ENCODE assay signal across 25 mouse cellular contexts in the genomic region with DNA sequence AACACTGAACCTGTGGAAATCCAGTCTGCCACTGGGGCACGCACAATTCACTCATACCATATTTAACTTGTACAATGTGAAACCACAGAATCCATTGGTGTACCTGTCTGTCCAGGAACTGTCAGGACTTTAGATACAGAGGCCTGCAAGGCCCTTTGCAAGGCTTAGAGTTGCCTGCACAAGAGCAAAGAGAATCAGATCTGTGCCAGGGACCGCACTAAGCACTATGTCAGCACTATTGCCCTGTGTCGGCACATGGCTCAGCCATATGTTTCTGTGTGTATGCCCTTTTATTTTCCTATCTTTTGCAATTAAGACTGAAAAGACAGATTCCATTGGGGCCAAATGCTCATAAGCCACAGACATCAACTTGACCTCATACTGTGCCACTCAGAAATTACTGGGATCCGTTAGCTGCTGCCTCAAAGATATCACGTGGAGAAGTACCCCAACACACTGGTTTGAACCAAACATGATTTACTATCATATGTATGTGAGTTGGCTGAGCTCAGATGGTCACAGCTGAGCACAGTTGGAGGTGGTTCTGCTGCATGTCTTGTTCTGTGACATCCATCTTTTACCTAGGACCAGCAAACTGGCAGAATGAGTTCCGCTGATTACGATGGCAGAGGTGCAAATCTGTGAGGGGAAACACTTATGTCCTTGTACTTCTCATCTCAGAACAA.
DNase-seq lines count a peak whose midpoint lies in the region; ATAC-seq lines count a peak whose summit lies in the region.
"Had no signal": no experiment of that assay in that cellular context is flagged by ENCODE, and none has a peak within 500 bp of the region (broad histone marks: within the 10 kb centered on the region; RNA-seq: fewer than 3 reads in every experiment).

No protein-coding gene starts in this region.

- no peak overlapping the region for H3K9ac ChIP-seq in hindbrain, embryonic 13.5 days
- no peak overlapping the region for H3K9ac ChIP-seq in hindbrain, embryonic 16.5 days (ENCODE audit: low read depth, low read length)
- no peak overlapping the region for H3K9ac ChIP-seq in hindbrain, embryonic 12.5 days
- H3K9ac ChIP-seq in neural tube, embryonic 14.5 days (replicated peaks; ENCODE audit: low read depth, low read length) = no peak overlapping the region
- no peak overlapping the region for H3K9ac ChIP-seq in neural tube, embryonic 15.5 days (replicated peaks)
- H3K9ac ChIP-seq: embryonic facial prominence, embryonic 13.5 days; forebrain, embryonic 12.5 days; forebrain, embryonic 15.5 days; heart, embryonic 12.5 days; heart, embryonic 15.5 days had no signal

- no peaks in the 10 kb centered on the region for H3K27me3 ChIP-seq in hindbrain, embryonic 13.5 days
- no peaks in the 10 kb centered on the region for H3K27me3 ChIP-seq in hindbrain, embryonic 10.5 days (ENCODE audit: insufficient read depth, poor library complexity, severe bottlenecking)
- H3K27me3 ChIP-seq in hindbrain, embryonic 16.5 days (replicated peaks; ENCODE audit: control insufficient read depth, insufficient read depth, low read length) = no peaks in the 10 kb centered on the region
- no peaks in the 10 kb centered on the region for H3K27me3 ChIP-seq in hindbrain, embryonic 12.5 days
- H3K27me3 ChIP-seq in neural tube, embryonic 14.5 days (ENCODE audit: control insufficient read depth, insufficient read depth, low read length) = no peaks in the 10 kb centered on the region
- H3K27me3 ChIP-seq in neural tube, embryonic 15.5 days (replicated peaks) = no peaks in the 10 kb centered on the region
- H3K27me3 ChIP-seq: embryonic facial prominence, embryonic 13.5 days; forebrain, embryonic 12.5 days; forebrain, embryonic 15.5 days; heart, embryonic 12.5 days; heart, embryonic 15.5 days had no signal

- no peak overlapping the region for H3K4me2 ChIP-seq in hindbrain, embryonic 13.5 days
- H3K4me2 ChIP-seq in hindbrain, embryonic 16.5 days (ENCODE audit: low read length) = no peak overlapping the region
- no peak overlapping the region for H3K4me2 ChIP-seq in hindbrain, embryonic 12.5 days (replicated peaks)
- H3K4me2 ChIP-seq in neural tube, embryonic 14.5 days (ENCODE audit: low read depth, low read length) = no peak overlapping the region
- H3K4me2 ChIP-seq in neural tube, embryonic 15.5 days = no peak overlapping the region
- H3K4me2 ChIP-seq: embryonic facial prominence, embryonic 13.5 days; forebrain, embryonic 12.5 days; forebrain, embryonic 15.5 days; heart, embryonic 12.5 days; heart, embryonic 15.5 days had no signal

- WGBS in hindbrain, embryonic 13.5 days = 88% methylated on average over 7 of the region's 7 CpGs
- WGBS in hindbrain, embryonic 10.5 days = 95% methylated on average over 7 of the region's 7 CpGs
- 75% methylated on average over 7 of the region's 7 CpGs for WGBS in hindbrain, embryonic 16.5 days
- 89% methylated on average over 7 of the region's 7 CpGs for WGBS in hindbrain, embryonic 12.5 days
- WGBS in neural tube, embryonic 14.5 days = 78% methylated on average over 7 of the region's 7 CpGs
- WGBS in neural tube, embryonic 15.5 days = 69% methylated on average over 7 of the region's 7 CpGs

- peak; percentile 54; the same call in 1 of the 2 replicates for ATAC-seq in hindbrain, embryonic 13.5 days (ENCODE audit: low FRiP score)
- peak; percentile 67 for ATAC-seq in hindbrain, embryonic 16.5 days
- no peak for ATAC-seq in hindbrain, embryonic 12.5 days (ENCODE audit: low FRiP score)
- peak; percentile 61; the same call in 1 of the 2 replicates for ATAC-seq in neural tube, embryonic 14.5 days (ENCODE audit: low read depth)
- peak; percentile 66 for ATAC-seq in neural tube, embryonic 15.5 days (ENCODE audit: low FRiP score)
- ATAC-seq: CD4-positive, CD25-positive, alpha-beta regulatory T cell, adult 4 months; forebrain, embryonic 15.5 days; intestine, postnatal 0 days had no signal

- H3K9me3 ChIP-seq in hindbrain, embryonic 13.5 days = no peaks in the 10 kb centered on the region
- H3K9me3 ChIP-seq in hindbrain, embryonic 10.5 days = no peaks in the 10 kb centered on the region
- no peaks in the 10 kb centered on the region for H3K9me3 ChIP-seq in hindbrain, embryonic 16.5 days (ENCODE audit: control insufficient read depth, low read length)
- no peaks in the 10 kb centered on the region for H3K9me3 ChIP-seq in hindbrain, embryonic 12.5 days (replicated peaks)
- H3K9me3 ChIP-seq in neural tube, embryonic 14.5 days (ENCODE audit: control insufficient read depth, low read length) = no peaks in the 10 kb centered on the region
- no peaks in the 10 kb centered on the region for H3K9me3 ChIP-seq in neural tube, embryonic 15.5 days (replicated peaks)
- H3K9me3 ChIP-seq: embryonic facial prominence, embryonic 10.5 days; embryonic facial prominence, embryonic 13.5 days; forebrain, embryonic 12.5 days; forebrain, embryonic 15.5 days; heart, embryonic 12.5 days; heart, embryonic 15.5 days had no signal

- H3K27ac ChIP-seq in hindbrain, embryonic 13.5 days = no peak overlapping the region
- no peak overlapping the region for H3K27ac ChIP-seq in hindbrain, embryonic 10.5 days
- no peak overlapping the region for H3K27ac ChIP-seq in hindbrain, embryonic 16.5 days (ENCODE audit: low read depth, low read length)
- H3K27ac ChIP-seq in hindbrain, embryonic 12.5 days = no peak overlapping the region
- H3K27ac ChIP-seq in neural tube, embryonic 14.5 days (ENCODE audit: low read depth, low read length) = no peak overlapping the region
- no peak overlapping the region for H3K27ac ChIP-seq in neural tube, embryonic 15.5 days (replicated peaks)
- H3K27ac ChIP-seq: embryonic facial prominence, embryonic 10.5 days; embryonic facial prominence, embryonic 13.5 days; forebrain, embryonic 12.5 days; forebrain, embryonic 15.5 days; heart, embryonic 15.5 days had no signal

- DNase-seq in hindbrain, embryonic 10.5 days (ENCODE audit: low spot score) = no peak
- DNase-seq: adrenal gland, adult 2 months; adrenal gland, postnatal 14 days; cerebellum, adult 11 months; cerebellum, adult 8-10 months; cerebellum, postnatal 36 days; embryo, embryonic 11 days; gastrocnemius, postnatal 25 days; heart, adult 18-20 months; heart, postnatal 10 days; heart, postnatal 36 days had no signal

- H3K4me3 ChIP-seq in hindbrain, embryonic 13.5 days = no peak overlapping the region
- H3K4me3 ChIP-seq in hindbrain, embryonic 10.5 days = no peak overlapping the region
- H3K4me3 ChIP-seq in hindbrain, embryonic 16.5 days (ENCODE audit: low read length) = no peak overlapping the region
- H3K4me3 ChIP-seq in hindbrain, embryonic 12.5 days = no peak overlapping the region
- no peak overlapping the region for H3K4me3 ChIP-seq in neural tube, embryonic 14.5 days (ENCODE audit: low read depth, low read length)
- no peak overlapping the region for H3K4me3 ChIP-seq in neural tube, embryonic 15.5 days (replicated peaks)
- H3K4me3 ChIP-seq: embryonic facial prominence, embryonic 10.5 days; embryonic facial prominence, embryonic 13.5 days; erythroblast, embryonic 14.5 days; forebrain, embryonic 12.5 days; forebrain, embryonic 15.5 days; heart, embryonic 12.5 days; heart, embryonic 15.5 days had no signal

- no peaks in the 10 kb centered on the region for H3K36me3 ChIP-seq in hindbrain, embryonic 13.5 days
- H3K36me3 ChIP-seq in hindbrain, embryonic 10.5 days = no peaks in the 10 kb centered on the region
- H3K36me3 ChIP-seq in hindbrain, embryonic 16.5 days (ENCODE audit: control insufficient read depth, insufficient read depth, low read length) = no peaks in the 10 kb centered on the region
- H3K36me3 ChIP-seq in hindbrain, embryonic 12.5 days = no peaks in the 10 kb centered on the region
- no peaks in the 10 kb centered on the region for H3K36me3 ChIP-seq in neural tube, embryonic 14.5 days (ENCODE audit: control insufficient read depth, insufficient read depth, low read length)
- H3K36me3 ChIP-seq in neural tube, embryonic 15.5 days = no peaks in the 10 kb centered on the region
- H3K36me3 ChIP-seq: embryonic facial prominence, embryonic 10.5 days; embryonic facial prominence, embryonic 13.5 days; forebrain, embryonic 12.5 days; forebrain, embryonic 15.5 days; heart, embryonic 12.5 days; heart, embryonic 15.5 days had no signal

- H3K4me1 ChIP-seq in hindbrain, embryonic 13.5 days (replicated peaks) = no peaks in the 10 kb centered on the region
- no peaks in the 10 kb centered on the region for H3K4me1 ChIP-seq in hindbrain, embryonic 10.5 days (replicated peaks)
- no peaks in the 10 kb centered on the region for H3K4me1 ChIP-seq in hindbrain, embryonic 16.5 days (ENCODE audit: control insufficient read depth, insufficient read depth, low read depth, low read length)
- H3K4me1 ChIP-seq in hindbrain, embryonic 12.5 days = no peaks in the 10 kb centered on the region
- H3K4me1 ChIP-seq in neural tube, embryonic 14.5 days (ENCODE audit: control insufficient read depth, insufficient read depth, low read length) = no peaks in the 10 kb centered on the region
- H3K4me1 ChIP-seq in neural tube, embryonic 15.5 days = 0 out of 2 replicates have a peak, but pooled peaks cover 3% of the 10 kb centered on the region
- H3K4me1 ChIP-seq: embryonic facial prominence, embryonic 10.5 days; forebrain, embryonic 12.5 days; heart, embryonic 12.5 days; heart, embryonic 15.5 days had no signal
